Mouse (Mus musculus) heart, embryonic 14.5 days (tissue): ENCODE measurements around the gene Casq2. TPM values are rescaled to one million over a fixed set of nuclear protein-coding genes. Genes with fewer than 3 reads are reported as not detected.
A peak's percentile ranks its signal among the peaks of the same experiment; 100 is the strongest.

Experiments used
- ATAC-seq: fragments of 200-750 bp; cut with Nextera tagmentation; 2 replicates; pipeline ENCODE4 v1.8.0; 2017; ENCODE audit warnings: low read depth, moderate TSS enrichment; ENCODE audit not compliant: insufficient number of reproducible peaks, insufficient read depth, low FRiP score
- H3K27ac ChIP-seq, 2 experiments: fragments of 200-500 bp in 1 of 2; fragments of 300-500 bp in 1 of 2; sonication (generic) in 1 of 2; replicated peaks in 1 of 2; 2 replicates each; pipeline ENCODE4 v1.5.1; 2012 to 2014; ENCODE audit warnings: low read depth in 2 of 2, low read length in 2 of 2, control low read depth in 1 of 2, mild to moderate bottlenecking in 1 of 2, mixed read lengths in 1 of 2; ENCODE audit not compliant: control insufficient read depth in 1 of 2, insufficient read depth in 1 of 2
- H3K27me3 ChIP-seq: fragments of 300-500 bp; sonication (generic); 2 replicates; pipeline ENCODE4 v1.6.1; 2014; ENCODE audit warnings: mild to moderate bottlenecking, low read length, control low read depth; ENCODE audit not compliant: control insufficient read depth, insufficient read depth
- H3K36me3 ChIP-seq: fragments of 300-500 bp; sonication (generic); 2 replicates; pipeline ENCODE4 v1.6.1; 2014; ENCODE audit warnings: mild to moderate bottlenecking, control low read depth, low read length, mixed read lengths; ENCODE audit not compliant: control insufficient read depth, insufficient read depth
- H3K4me1 ChIP-seq, 2 experiments: fragments of 200-500 bp in 1 of 2; fragments of 300-500 bp in 1 of 2; sonication (generic) in 1 of 2; 2 replicates each; pipeline ENCODE4 v1.6.1; 2012 to 2014; ENCODE audit warnings: low read length in 2 of 2, control low read depth in 1 of 2, mixed read lengths in 1 of 2; ENCODE audit not compliant: control insufficient read depth in 2 of 2, insufficient read depth in 2 of 2
- H3K4me2 ChIP-seq: fragments of 300-500 bp; sonication (generic); 2 replicates; pipeline ENCODE4 v1.6.1; 2014; ENCODE audit warnings: mild to moderate bottlenecking, low read length
- H3K4me3 ChIP-seq, 2 experiments: fragments of 200-500 bp in 1 of 2; fragments of 300-500 bp in 1 of 2; sonication (generic) in 1 of 2; 2 replicates each; pipeline ENCODE4 v1.5.1; 2012 to 2014; ENCODE audit warnings: low read length in 2 of 2, mild to moderate bottlenecking in 2 of 2, control low read depth in 1 of 2, low read depth in 1 of 2, moderate library complexity in 1 of 2; ENCODE audit not compliant: control insufficient read depth in 1 of 2, insufficient read depth in 1 of 2
- H3K9ac ChIP-seq: fragments of 300-500 bp; sonication (generic); 2 replicates; pipeline ENCODE4 v1.6.1; 2014; ENCODE audit warnings: mild to moderate bottlenecking, low read length
- H3K9me3 ChIP-seq: fragments of 300-500 bp; sonication (generic); 2 replicates; pipeline ENCODE4 v1.6.1; 2016; ENCODE audit warnings: low read length, control low read depth; ENCODE audit not compliant: control insufficient read depth
- WGBS: fragments of 180-500 bp; shearing (Covaris S2); extraction: QIAGEN DNeasy Blood & Tissue Kit; methylation state at CpG from one replicate; pipeline ENCODE4 v1.1.7; 2014; 5-methylcytosine and 5-hydroxymethylcytosine counted together
- polyA plus RNA-seq: library from polyadenylated mRNA; unstranded; fragments of >200 nt; fragmentation: Nextera tagmentation; extraction: Ambion mirVana; gene quantifications from 2 replicates; pipeline ENCODE4 v1.2.1, GENCODE M21; 2014

The Casq2 gene
- polyA plus RNA-seq, 1 experiment from 2014 or later = 433 TPM

DNA sequence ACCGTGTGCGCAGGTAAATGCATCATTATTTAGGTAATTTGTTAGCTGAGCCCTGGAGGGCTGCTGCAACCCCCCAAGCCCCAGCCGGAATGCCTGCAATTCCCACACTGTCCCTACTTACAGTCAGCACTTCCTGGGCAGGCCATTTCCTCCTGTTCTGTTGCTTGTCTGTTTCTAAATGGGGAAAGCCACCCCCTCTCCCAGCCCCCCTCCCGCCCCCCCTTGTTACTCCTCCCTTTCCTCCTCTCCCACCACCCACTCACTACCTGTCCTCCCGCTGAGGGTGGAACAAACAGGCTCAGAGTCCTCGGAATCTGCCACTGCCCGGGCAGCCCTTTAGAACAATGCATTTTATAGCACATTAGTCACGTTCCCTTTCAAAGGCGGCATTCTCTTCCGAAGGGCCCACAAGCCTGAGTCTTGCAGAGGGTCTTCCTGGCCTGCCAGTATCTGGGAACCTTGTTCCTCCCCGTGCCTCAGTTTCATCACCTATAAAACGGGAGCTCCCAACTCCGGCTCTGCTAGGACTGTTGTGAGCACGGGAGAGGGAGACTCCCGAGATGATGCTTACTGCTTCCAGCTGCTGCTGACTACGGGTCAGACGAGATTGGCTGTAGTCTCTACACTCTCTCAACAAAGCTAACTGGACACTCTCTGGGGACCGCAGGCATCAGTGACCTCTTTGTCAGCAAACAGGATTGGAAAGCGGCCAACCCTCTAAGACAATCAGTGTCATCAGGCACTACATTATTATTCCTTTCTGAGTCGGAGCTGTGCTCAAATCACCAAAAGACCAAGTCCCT, 107.5 kb downstream of the Casq2 start:
- ATAC-seq = no peak; the same call in 1 of the 2 replicates
- Histone ChIP-seq H3K36me3 (peaks cover 14% of the 10 kb centered on the region), H3K4me1 (peaks cover 52 to 84% of the 10 kb centered on the region in 2 experiments), H3K27me3 (no peaks in the 10 kb centered on the region), H3K4me2 (peak overlapping the region; percentile 54), H3K27ac (peak overlapping the region; percentile 68 to 76), H3K4me3 (no peak overlapping the region), H3K9me3 (no peaks in the 10 kb centered on the region), H3K9ac (peak overlapping the region; percentile 49)
- WGBS = 8% methylated on average over 19 of the region's 20 CpGs

GRCm38 (mm10) chr3:102194291-102195051, 108.3 kb downstream of the Casq2 start:
- peaks cover 56 to 84% of the 10 kb centered on the region in 2 experiments for H3K4me1 ChIP-seq
- ATAC-seq = no peak
- no peaks in the 10 kb centered on the region for H3K27me3 ChIP-seq
- H3K36me3 ChIP-seq = peaks cover 14% of the 10 kb centered on the region
- 27% methylated on average over 11 of the region's 11 CpGs for WGBS
- no peaks in the 10 kb centered on the region for H3K9me3 ChIP-seq
- H3K4me3 ChIP-seq = no peak overlapping the region
- peak overlapping the region; percentile 54 for H3K4me2 ChIP-seq
- peak overlapping the region; percentile 68 to 76 for H3K27ac ChIP-seq
- peak overlapping the region; percentile 49 for H3K9ac ChIP-seq

DNA sequence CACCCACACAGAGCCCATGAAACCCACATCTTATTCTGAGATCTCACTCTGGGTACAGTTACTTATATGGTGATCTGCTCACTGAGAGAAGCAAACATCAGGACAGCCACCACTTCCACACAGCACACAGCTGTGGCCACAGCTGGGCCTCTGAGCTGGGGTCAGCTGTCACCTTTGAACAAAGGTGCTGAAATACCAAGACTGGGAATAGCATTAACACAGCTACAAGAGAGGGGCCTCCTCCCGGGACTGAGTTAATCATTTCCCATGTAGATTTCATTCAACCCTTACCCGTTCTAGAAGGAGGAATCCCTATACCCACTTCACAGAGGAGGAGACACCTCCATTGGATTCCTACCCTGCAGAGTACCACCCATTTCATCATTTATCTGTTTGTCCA, 109.5 kb downstream of the Casq2 start:
- no peak overlapping the region for H3K27ac ChIP-seq
- no peak for ATAC-seq
- WGBS = 45% methylated on average over 2 of the region's 2 CpGs
- H3K4me1 ChIP-seq = peaks cover 56 to 88% of the 10 kb centered on the region in 2 experiments
- H3K9me3 ChIP-seq = no peaks in the 10 kb centered on the region
- no peak overlapping the region for H3K9ac ChIP-seq
- H3K4me3 ChIP-seq = no peak overlapping the region
- H3K27me3 ChIP-seq = no peaks in the 10 kb centered on the region
- H3K36me3 ChIP-seq = peaks cover 14% of the 10 kb centered on the region
- no peak overlapping the region for H3K4me2 ChIP-seq

Other genes with a start within 250 kb of the Casq2 start
- gene Mab21l3, start 237.5 kb upstream of the Casq2 start, polyA plus RNA-seq = 0.09 and 0.13 TPM in 2 replicates
- 5.1 and 6.1 TPM in 2 replicates for gene Slc22a15, start 162.0 kb upstream of the Casq2 start, polyA plus RNA-seq
- gene Nhlh2, start 76.3 kb upstream of the Casq2 start, polyA plus RNA-seq = not detected in 2 replicates
- gene Vangl1, start 118.3 kb downstream of the Casq2 start, polyA plus RNA-seq = 26.7 and 27.0 TPM in 2 replicates